Mouse (Mus musculus): ENCODE results near the gene Myh3. TPM values are rescaled to one million over a fixed set of nuclear protein-coding genes. Genes with fewer than 3 reads are reported as not detected.

Gene Myh3
- polyA plus RNA-seq, 1 experiment, result 0.02 TPM

DNA sequence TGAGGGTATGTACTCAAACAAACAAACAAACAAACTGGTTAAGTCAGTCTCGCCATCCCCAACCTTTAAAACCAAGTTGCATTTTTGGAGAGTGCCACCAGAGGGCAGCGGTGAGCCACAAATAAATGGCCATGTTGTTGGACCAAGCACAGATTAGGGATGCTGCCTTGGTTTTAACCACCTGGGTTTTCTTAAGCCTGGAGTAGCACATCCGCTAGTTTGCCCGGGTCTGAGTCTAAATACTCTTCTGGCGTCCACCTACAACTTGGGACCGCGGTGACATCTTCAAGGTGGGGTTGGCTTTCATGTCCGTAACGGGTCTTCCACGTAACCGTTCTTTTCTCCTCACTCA lies 34.7 kb downstream of the Myh3 start:
- H3K4me3 ChIP-seq (ENCODE audit: insufficient read depth, low read depth, low read length), result no peak overlapping the region
- WGBS, result 39% methylated on average over 11 of the region's 11 CpGs
- TF ChIP-seq CTCF (conservative IDR thresholded peaks at IDR 0.05; ENCODE audit: insufficient read depth, insufficient read length, low read depth, low read length) (peak; percentile 88), POLR2A (IDR thresholded peaks at IDR 0.05; ENCODE audit: low read depth, low read length) (no peak)

DNA sequence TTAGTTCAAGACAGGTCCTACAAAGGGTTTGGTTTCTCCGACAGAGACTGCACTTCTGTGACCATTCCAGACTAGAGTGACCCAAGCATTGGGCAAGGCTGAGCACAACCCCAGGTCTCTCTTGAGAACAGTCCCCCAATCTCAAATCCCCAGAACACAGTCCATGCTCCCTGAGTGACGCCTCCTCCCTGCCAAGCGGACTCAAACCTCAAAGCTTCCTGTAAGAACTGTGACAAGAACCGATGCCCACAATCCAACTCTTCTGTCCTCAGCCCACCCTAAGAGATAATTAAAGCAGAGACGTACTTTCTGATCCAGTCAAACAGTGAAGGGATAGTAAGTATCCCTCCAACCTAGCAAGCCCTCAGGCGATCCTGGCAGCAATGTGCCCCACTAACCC lies 35.3 kb downstream of the Myh3 start:
- 90% methylated on average over 6 of the region's 6 CpGs for WGBS
- TF ChIP-seq POLR2A (IDR thresholded peaks at IDR 0.05; ENCODE audit: low read depth, low read length), result no peak
- TF ChIP-seq CTCF (conservative IDR thresholded peaks at IDR 0.05; ENCODE audit: insufficient read depth, insufficient read length, low read depth, low read length), result no peak
- no peak for DNase-seq

More for the DNA sequence above, 34.7 kb downstream of the Myh3 start:
- H3K36me3 ChIP-seq (ENCODE audit: control insufficient read depth, insufficient read depth, low read length), result no peaks in the 10 kb centered on the region
- no peaks in the 10 kb centered on the region for H3K27me3 ChIP-seq (replicated peaks; ENCODE audit: control insufficient read depth, insufficient read depth, low read length)
- no peaks in the 10 kb centered on the region for H3K4me1 ChIP-seq (ENCODE audit: control insufficient read depth, insufficient read depth, low read length)
- DNase-seq, result peak; percentile 54
- no peak overlapping the region for H3K27ac ChIP-seq (ENCODE audit: insufficient read depth, low read depth, low read length)

DNA sequence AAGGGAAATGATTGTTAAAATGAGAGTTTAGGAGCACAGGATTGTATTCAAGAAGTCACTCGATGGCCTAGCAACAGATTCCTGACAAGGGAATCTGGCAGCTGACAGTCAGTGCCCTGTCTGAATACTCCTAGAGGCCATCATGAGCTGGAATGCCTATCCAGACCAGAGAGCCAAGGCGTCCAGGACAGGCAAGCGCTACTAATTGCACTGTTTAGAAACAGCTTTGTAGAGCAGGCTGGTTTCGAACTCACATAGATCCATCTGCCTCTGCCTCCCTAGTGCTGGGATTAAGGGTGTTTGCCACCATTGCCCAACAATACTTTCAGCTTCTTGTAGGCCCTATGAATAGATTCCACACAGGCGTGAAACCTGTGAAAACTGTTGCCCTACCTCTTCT lies 36.2 kb downstream of the Myh3 start:
- no peaks in the 10 kb centered on the region for H3K4me1 ChIP-seq (ENCODE audit: control insufficient read depth, insufficient read depth, low read length)
- no peaks in the 10 kb centered on the region for H3K27me3 ChIP-seq (replicated peaks; ENCODE audit: control insufficient read depth, insufficient read depth, low read length)
- TF ChIP-seq POLR2A (IDR thresholded peaks at IDR 0.05; ENCODE audit: low read depth, low read length), result no peak
- TF ChIP-seq CTCF (conservative IDR thresholded peaks at IDR 0.05; ENCODE audit: insufficient read depth, insufficient read length, low read depth, low read length), result no peak
- no peak for DNase-seq
- WGBS, result 88% methylated on average over 5 of the region's 5 CpGs
- H3K27ac ChIP-seq (ENCODE audit: insufficient read depth, low read depth, low read length), result no peak overlapping the region
- no peak overlapping the region for H3K4me3 ChIP-seq (ENCODE audit: insufficient read depth, low read depth, low read length)
- H3K36me3 ChIP-seq (ENCODE audit: control insufficient read depth, insufficient read depth, low read length), result no peaks in the 10 kb centered on the region

More for the DNA sequence above, 35.3 kb downstream of the Myh3 start:
- H3K27ac ChIP-seq (ENCODE audit: insufficient read depth, low read depth, low read length), result no peak overlapping the region
- H3K36me3 ChIP-seq (ENCODE audit: control insufficient read depth, insufficient read depth, low read length), result no peaks in the 10 kb centered on the region
- no peak overlapping the region for H3K4me3 ChIP-seq (ENCODE audit: insufficient read depth, low read depth, low read length)
- H3K4me1 ChIP-seq (ENCODE audit: control insufficient read depth, insufficient read depth, low read length), result no peaks in the 10 kb centered on the region
- H3K27me3 ChIP-seq (replicated peaks; ENCODE audit: control insufficient read depth, insufficient read depth, low read length), result no peaks in the 10 kb centered on the region

DNA sequence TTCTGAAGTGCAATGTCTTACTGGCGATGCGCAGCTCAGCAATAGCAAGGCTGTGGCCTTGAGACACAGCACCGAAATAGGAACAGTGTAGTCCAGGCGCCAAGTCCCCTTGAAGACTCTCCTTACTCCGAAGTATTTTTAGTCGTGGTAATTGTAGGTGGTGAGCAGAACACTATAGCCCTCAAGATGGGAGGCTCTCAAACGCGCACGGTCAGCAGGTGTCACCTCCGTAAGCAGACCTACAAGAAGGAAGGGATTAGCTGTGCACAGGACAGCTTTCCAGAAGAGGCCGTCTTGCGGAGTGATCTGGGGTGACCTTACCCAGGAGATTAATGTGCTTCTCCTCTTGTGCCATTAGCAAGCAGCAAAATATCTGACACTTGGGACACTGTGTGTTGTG lies 36.8 kb downstream of the Myh3 start:
- Histone ChIP-seq H3K4me1 (ENCODE audit: control insufficient read depth, insufficient read depth, low read length) (no peaks in the 10 kb centered on the region), H3K36me3 (ENCODE audit: control insufficient read depth, insufficient read depth, low read length) (no peaks in the 10 kb centered on the region), H3K27ac (ENCODE audit: insufficient read depth, low read depth, low read length) (no peak overlapping the region), H3K4me3 (ENCODE audit: insufficient read depth, low read depth, low read length) (no peak overlapping the region), H3K27me3 (replicated peaks; ENCODE audit: control insufficient read depth, insufficient read depth, low read length) (no peaks in the 10 kb centered on the region)
- TF ChIP-seq CTCF (conservative IDR thresholded peaks at IDR 0.05; ENCODE audit: insufficient read depth, insufficient read length, low read depth, low read length) (no peak), POLR2A (IDR thresholded peaks at IDR 0.05; ENCODE audit: low read depth, low read length) (no peak)
- 81% methylated on average over 12 of the region's 12 CpGs for WGBS
- DNase-seq, result no peak

DNA sequence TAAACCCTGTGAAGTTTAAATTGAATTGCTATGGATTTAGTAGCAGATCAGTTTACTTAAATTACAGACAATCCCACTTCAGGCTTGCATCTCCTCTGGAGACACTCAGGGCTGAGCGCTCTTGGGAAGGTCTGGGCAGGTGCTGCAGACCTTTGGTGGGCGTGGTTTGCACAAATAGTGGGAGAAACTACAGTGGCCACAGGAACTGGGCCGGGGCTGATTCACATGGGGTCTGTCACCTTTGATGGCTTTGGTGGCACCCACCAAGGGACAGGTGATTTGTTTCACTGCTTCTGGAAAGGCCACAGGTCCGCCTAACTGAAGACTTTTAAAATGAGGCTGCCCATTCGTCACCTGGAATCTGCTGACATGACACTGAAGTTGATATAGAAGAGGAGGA lies 38.6 kb downstream of the Myh3 start:
- no peak for TF ChIP-seq CTCF (conservative IDR thresholded peaks at IDR 0.05; ENCODE audit: insufficient read depth, insufficient read length, low read depth, low read length)
- no peak for TF ChIP-seq POLR2A (IDR thresholded peaks at IDR 0.05; ENCODE audit: low read depth, low read length)
- H3K4me3 ChIP-seq (ENCODE audit: insufficient read depth, low read depth, low read length), result no peak overlapping the region
- H3K4me1 ChIP-seq (ENCODE audit: control insufficient read depth, insufficient read depth, low read length), result no peaks in the 10 kb centered on the region
- WGBS, result 63% methylated on average over 5 of the region's 5 CpGs
- DNase-seq, result no peak
- no peaks in the 10 kb centered on the region for H3K27me3 ChIP-seq (replicated peaks; ENCODE audit: control insufficient read depth, insufficient read depth, low read length)
- H3K27ac ChIP-seq (ENCODE audit: insufficient read depth, low read depth, low read length), result no peak overlapping the region
- H3K36me3 ChIP-seq (ENCODE audit: control insufficient read depth, insufficient read depth, low read length), result no peaks in the 10 kb centered on the region

DNA sequence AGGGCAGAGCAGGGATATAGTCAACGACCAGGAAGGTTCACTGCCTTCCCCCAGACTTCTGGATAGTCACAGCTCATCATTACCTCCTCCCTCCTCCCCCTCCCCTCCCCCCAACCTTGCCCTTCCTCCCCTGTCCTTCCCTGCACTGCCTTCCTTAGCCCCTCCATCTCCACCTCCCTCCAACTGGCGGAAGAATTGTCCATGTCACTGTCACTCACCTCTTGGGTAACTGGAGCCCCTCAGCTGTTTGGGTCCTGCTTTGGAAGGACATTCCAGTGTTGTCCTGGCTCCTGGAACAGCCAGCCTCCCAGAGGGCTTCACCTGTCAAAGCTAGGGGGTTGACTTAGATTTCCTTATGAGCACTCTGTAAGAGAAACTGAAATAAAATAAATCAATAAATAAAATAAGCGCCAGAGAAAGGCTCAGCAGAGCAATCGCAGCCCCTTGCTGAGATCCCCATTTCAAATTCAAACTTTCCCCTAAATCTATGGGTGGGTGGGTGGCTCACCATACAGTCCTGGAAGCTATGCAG lies 41.5 kb downstream of the Myh3 start:
- no peak overlapping the region for H3K27ac ChIP-seq (ENCODE audit: insufficient read depth, low read depth, low read length)
- DNase-seq, result no peak
- no peaks in the 10 kb centered on the region for H3K36me3 ChIP-seq (ENCODE audit: control insufficient read depth, insufficient read depth, low read length)
- H3K4me1 ChIP-seq (ENCODE audit: control insufficient read depth, insufficient read depth, low read length), result no peaks in the 10 kb centered on the region
- H3K4me3 ChIP-seq (ENCODE audit: insufficient read depth, low read depth, low read length), result no peak overlapping the region
- H3K27me3 ChIP-seq (replicated peaks; ENCODE audit: control insufficient read depth, insufficient read depth, low read length), result no peaks in the 10 kb centered on the region; the same call in 1 of the 2 replicates
- TF ChIP-seq CTCF (conservative IDR thresholded peaks at IDR 0.05; ENCODE audit: insufficient read depth, insufficient read length, low read depth, low read length), result no peak
- no peak for TF ChIP-seq POLR2A (IDR thresholded peaks at IDR 0.05; ENCODE audit: low read depth, low read length)
- WGBS, result 37% methylated on average over 4 of the region's 4 CpGs

DNA sequence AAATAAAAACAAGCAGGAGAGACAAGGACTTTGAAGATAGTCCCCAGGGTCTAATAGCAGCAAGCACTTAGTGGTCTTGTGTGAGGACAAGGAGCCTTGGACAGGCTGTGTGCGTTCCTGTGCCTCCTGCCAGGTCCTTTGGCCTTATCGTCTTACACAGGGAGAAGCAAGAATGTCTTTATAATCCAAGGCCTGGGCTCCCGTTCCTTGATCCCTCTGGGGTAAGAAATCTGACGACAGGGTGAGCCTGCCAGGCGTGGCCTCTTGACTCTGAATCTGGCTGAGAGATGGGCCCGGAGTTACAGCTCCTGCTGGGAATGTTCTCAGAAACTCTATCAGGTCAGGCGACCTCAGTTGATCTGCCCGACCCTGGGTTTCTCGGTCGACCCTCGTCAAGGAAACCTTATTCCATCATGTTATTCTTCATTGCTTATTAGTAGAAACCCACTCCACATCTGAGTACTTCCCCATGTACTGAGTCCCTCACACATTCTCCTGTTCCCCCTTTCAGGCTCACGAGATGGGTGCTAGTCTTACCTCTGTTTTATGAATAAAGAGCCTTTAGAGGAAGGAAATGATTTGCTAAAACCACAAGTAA lies 42.7 kb downstream of the Myh3 start:
- Histone ChIP-seq H3K36me3 (ENCODE audit: control insufficient read depth, insufficient read depth, low read length) (no peaks in the 10 kb centered on the region), H3K4me3 (ENCODE audit: insufficient read depth, low read depth, low read length) (no peak overlapping the region), H3K4me1 (ENCODE audit: control insufficient read depth, insufficient read depth, low read length) (no peaks in the 10 kb centered on the region), H3K27me3 (replicated peaks; ENCODE audit: control insufficient read depth, insufficient read depth, low read length) (no peaks in the 10 kb centered on the region; the same call in 1 of the 2 replicates), H3K27ac (ENCODE audit: insufficient read depth, low read depth, low read length) (no peak overlapping the region)
- TF ChIP-seq POLR2A (IDR thresholded peaks at IDR 0.05; ENCODE audit: low read depth, low read length), result no peak
- no peak for TF ChIP-seq CTCF (conservative IDR thresholded peaks at IDR 0.05; ENCODE audit: insufficient read depth, insufficient read length, low read depth, low read length)
- DNase-seq, result no peak
- 34% methylated on average over 12 of the region's 12 CpGs for WGBS
